Mouse (Mus musculus) intestine, embryonic 16.5 days (tissue): ENCODE results near the gene Sema4a. TPM values are rescaled to one million over a fixed set of nuclear protein-coding genes. Genes with fewer than 3 reads are reported as not detected.

Source experiments
- ATAC-seq: fragments of 200-750 bp; cut with Nextera tagmentation; 2 replicates; pipeline ENCODE4 v1.8.0; 2017; ENCODE audit warnings: moderate TSS enrichment, moderate library complexity
- H3K27ac ChIP-seq: fragments of 300-500 bp; sonication (generic); 2 replicates; pipeline ENCODE4 v1.5.1; 2014; ENCODE audit warnings: mild to moderate bottlenecking, low read length
- H3K27me3 ChIP-seq: fragments of 300-500 bp; sonication (generic); replicated peaks from 2 replicates; pipeline ENCODE4 v1.6.1; 2014; ENCODE audit warnings: low read length, control low read depth, mixed read lengths; ENCODE audit not compliant: control insufficient read depth, insufficient read depth
- H3K36me3 ChIP-seq: fragments of 300-500 bp; sonication (generic); 2 replicates; pipeline ENCODE4 v1.6.1; 2014; ENCODE audit warnings: low read length, control low read depth; ENCODE audit not compliant: control insufficient read depth, insufficient read depth
- H3K4me1 ChIP-seq: fragments of 300-500 bp; sonication (generic); 2 replicates; pipeline ENCODE4 v1.6.1; 2014; ENCODE audit warnings: low read length, control low read depth, mixed read lengths; ENCODE audit not compliant: control insufficient read depth, insufficient read depth
- H3K4me2 ChIP-seq: fragments of 300-500 bp; sonication (generic); 2 replicates; pipeline ENCODE4 v1.6.1; 2014; ENCODE audit warnings: low read depth, low read length, control low read depth
- H3K4me3 ChIP-seq: fragments of 300-500 bp; sonication (generic); 2 replicates; pipeline ENCODE4 v1.5.1; 2014; ENCODE audit warnings: mild to moderate bottlenecking, low read length
- H3K9ac ChIP-seq: fragments of 300-500 bp; sonication (generic); 2 replicates; pipeline ENCODE4 v1.6.1; 2014; ENCODE audit warnings: low read depth, low read length
- H3K9me3 ChIP-seq: fragments of 300-500 bp; sonication (generic); 2 replicates; pipeline ENCODE4 v1.6.1; 2016; ENCODE audit warnings: low read length, control low read depth; ENCODE audit not compliant: control insufficient read depth
- WGBS: fragments of 180-500 bp; shearing (Covaris S2); extraction: QIAGEN DNeasy Blood & Tissue Kit; methylation state at CpG from one replicate; pipeline ENCODE4 v1.1.7; 2014; 5-methylcytosine and 5-hydroxymethylcytosine counted together
- polyA plus RNA-seq: library from polyadenylated mRNA; unstranded; fragments of >200 nt; fragmentation: Nextera tagmentation; extraction: Ambion mirVana; gene quantifications from 2 replicates; pipeline ENCODE4 v1.2.1, GENCODE M21; 2015

Sema4a gene
- polyA plus RNA-seq, 1 experiment from 2014 or later, result 60.9 TPM

DNA sequence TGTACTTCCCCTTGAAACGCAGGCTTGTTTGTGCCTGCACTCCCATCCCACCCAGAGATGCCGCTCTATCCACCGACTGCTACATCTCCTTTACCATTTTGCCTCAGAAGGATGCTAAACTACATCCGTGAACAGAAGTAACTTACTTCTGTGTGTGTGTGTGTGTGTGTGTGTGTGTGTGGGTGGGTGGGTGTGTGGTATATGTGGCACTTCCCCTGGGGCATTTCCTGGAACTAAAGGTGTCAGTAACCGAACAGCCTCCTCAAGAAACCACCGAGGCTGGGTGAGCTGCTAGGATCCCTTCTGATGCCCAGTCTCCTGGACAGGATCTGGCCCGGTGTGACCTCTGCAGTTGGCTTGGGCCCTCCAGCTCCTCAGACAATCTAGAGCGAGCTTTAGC, 7.0 kb downstream of the Sema4a start:
- no peak overlapping the region for H3K4me3 ChIP-seq
- no peaks in the 10 kb centered on the region for H3K36me3 ChIP-seq
- H3K27me3 ChIP-seq, result 0 out of 2 replicates have a peak, but pooled peaks cover under 1% of the 10 kb centered on the region
- ATAC-seq, result no peak
- peaks cover 49% of the 10 kb centered on the region for H3K4me1 ChIP-seq
- peak overlapping the region; percentile 21; the same call in 1 of the 2 replicates for H3K9ac ChIP-seq
- peak overlapping the region; percentile 60; the same call in 1 of the 2 replicates for H3K4me2 ChIP-seq
- 84% methylated on average over 8 of the region's 8 CpGs for WGBS
- H3K9me3 ChIP-seq, result no peaks in the 10 kb centered on the region
- H3K27ac ChIP-seq, result no peak overlapping the region

DNA sequence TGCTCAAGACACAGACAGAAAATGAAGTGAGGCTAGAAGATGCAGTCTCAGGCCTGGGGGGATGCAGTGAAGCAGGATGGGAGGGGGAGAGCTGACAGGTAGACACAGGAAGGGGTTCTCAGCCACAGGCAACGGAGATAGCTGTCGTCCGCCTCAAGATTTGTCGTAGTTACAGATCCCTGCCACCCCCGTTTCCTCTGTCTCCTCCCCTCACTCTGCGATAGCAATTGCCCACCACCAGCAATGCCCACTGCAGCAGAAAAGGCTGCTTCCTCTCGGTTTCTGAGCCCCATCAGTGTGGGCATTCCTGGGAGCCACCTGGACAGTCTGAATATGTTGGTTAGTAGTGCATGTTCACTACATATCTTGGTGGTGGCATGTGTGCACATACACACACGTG, 7.6 kb downstream of the Sema4a start:
- Histone ChIP-seq H3K36me3 (no peaks in the 10 kb centered on the region), H3K4me1 (peaks cover 49% of the 10 kb centered on the region), H3K9ac (0 out of 2 replicates have a peak overlapping the region, but pooled peaks have one; percentile 1), H3K4me3 (no peak overlapping the region), H3K27ac (no peak overlapping the region), H3K4me2 (0 out of 2 replicates have a peak overlapping the region, but pooled peaks have one; percentile 4), H3K27me3 (no peaks in the 10 kb centered on the region), H3K9me3 (no peaks in the 10 kb centered on the region)
- WGBS, result 70% methylated on average over 8 of the region's 8 CpGs
- no peak for ATAC-seq

DNA sequence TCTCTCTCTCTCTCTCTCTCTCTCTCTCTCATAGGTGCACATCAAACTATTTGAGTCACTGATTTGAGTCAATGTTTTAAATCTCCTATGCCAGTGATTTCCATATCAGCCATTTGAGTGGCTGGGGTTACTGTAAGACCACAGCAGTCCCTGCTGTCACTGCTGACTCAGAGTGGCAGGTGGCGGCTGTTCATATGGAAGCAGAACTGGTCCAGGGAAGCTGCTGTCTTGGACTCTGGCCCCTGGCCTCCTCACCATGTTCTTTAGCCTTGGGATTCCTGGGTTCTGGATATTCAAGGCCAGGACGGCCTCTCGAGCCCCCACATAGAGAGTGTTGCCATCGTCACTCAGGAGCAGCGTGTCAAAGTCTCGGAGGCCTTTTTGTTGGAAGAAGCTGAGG, 8.3 kb downstream of the Sema4a start:
- no peak for ATAC-seq
- Histone ChIP-seq H3K4me1 (peaks cover 52% of the 10 kb centered on the region), H3K4me3 (no peak overlapping the region), H3K27me3 (no peaks in the 10 kb centered on the region), H3K9me3 (no peaks in the 10 kb centered on the region), H3K27ac (no peak overlapping the region), H3K4me2 (0 out of 2 replicates have a peak overlapping the region, but pooled peaks have one; percentile 4), H3K36me3 (no peaks in the 10 kb centered on the region), H3K9ac (0 out of 2 replicates have a peak overlapping the region, but pooled peaks have one; percentile 1)
- 68% methylated on average over 6 of the region's 6 CpGs for WGBS

GRCm38 (mm10) chr3:88452246-88452645, 8.7 kb downstream of the Sema4a start:
- H3K9ac ChIP-seq, result no peak overlapping the region
- no peak overlapping the region for H3K27ac ChIP-seq
- H3K4me1 ChIP-seq, result peaks cover 50% of the 10 kb centered on the region
- no peak overlapping the region for H3K4me3 ChIP-seq
- H3K9me3 ChIP-seq, result no peaks in the 10 kb centered on the region
- H3K4me2 ChIP-seq, result no peak overlapping the region
- H3K36me3 ChIP-seq, result no peaks in the 10 kb centered on the region
- no peaks in the 10 kb centered on the region for H3K27me3 ChIP-seq
- ATAC-seq, result no peak
- WGBS, result 64% methylated on average over 5 of the region's 5 CpGs

- 0 out of 2 replicates have a peak, but pooled peaks have one; percentile 6 for ATAC-seq
- WGBS, result 68% methylated on average over 12 of the region's 12 CpGs
These were observed 10.4 kb downstream of the Sema4a start for GRCm38 (mm10) chr3:88450379-88451131.

DNA sequence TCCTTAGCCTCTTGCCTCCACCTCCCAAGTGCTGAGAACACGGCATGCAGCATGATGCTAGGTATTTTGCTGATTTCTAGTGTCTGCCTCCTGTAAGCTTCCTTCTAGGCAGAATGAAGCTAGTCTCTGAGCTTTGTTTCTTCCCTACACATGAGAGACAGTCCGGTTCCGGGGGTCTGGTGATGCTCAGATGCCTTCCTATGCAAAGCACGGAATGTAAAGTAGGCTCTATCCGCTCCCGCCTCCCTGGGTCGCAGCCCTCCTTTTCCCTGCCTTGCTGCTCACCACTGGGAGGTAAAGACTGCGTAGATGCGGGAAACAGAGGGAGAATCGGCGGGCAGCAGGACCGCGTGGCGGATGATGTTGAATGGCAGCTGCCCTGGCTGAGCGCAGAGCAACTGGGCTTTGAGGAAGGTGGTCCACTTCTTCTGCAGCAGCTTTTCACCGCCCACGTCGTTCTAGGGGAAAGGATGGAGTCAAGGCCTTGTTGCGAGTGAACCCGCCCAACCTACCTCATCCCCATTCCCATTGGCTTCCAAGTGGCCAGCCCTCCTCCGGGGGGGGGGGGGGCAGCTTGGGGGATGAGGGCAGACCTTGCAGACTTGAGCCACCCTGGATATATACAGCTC, 11.5 kb downstream of the Sema4a start:
- peaks cover 50% of the 10 kb centered on the region for H3K4me1 ChIP-seq
- H3K27me3 ChIP-seq, result no peaks in the 10 kb centered on the region
- 23% methylated on average over 21 of the region's 21 CpGs for WGBS
- H3K9me3 ChIP-seq, result no peaks in the 10 kb centered on the region
- H3K4me2 ChIP-seq, result peak overlapping the region; percentile 55
- H3K27ac ChIP-seq, result peak overlapping the region; percentile 64
- ATAC-seq, result no peak
- no peaks in the 10 kb centered on the region for H3K36me3 ChIP-seq
- peak overlapping the region; percentile 39 for H3K4me3 ChIP-seq
- peak overlapping the region; percentile 62 for H3K9ac ChIP-seq

More at GRCm38 (mm10) chr3:88450379-88451131, 10.4 kb downstream of the Sema4a start:
- H3K4me2 ChIP-seq, result no peak overlapping the region
- no peaks in the 10 kb centered on the region for H3K27me3 ChIP-seq
- no peaks in the 10 kb centered on the region for H3K9me3 ChIP-seq
- H3K36me3 ChIP-seq, result no peaks in the 10 kb centered on the region
- no peak overlapping the region for H3K4me3 ChIP-seq
- peaks cover 53% of the 10 kb centered on the region for H3K4me1 ChIP-seq
- 0 out of 2 replicates have a peak overlapping the region, but pooled peaks have one; percentile 62 for H3K9ac ChIP-seq
- H3K27ac ChIP-seq, result peak overlapping the region; percentile 27; the same call in 1 of the 2 replicates

GRCm38 (mm10) chr3:88448443-88448842, 12.5 kb downstream of the Sema4a start:
- 67% methylated on average over 8 of the region's 8 CpGs for WGBS
- ATAC-seq, result peak; percentile 57

DNA sequence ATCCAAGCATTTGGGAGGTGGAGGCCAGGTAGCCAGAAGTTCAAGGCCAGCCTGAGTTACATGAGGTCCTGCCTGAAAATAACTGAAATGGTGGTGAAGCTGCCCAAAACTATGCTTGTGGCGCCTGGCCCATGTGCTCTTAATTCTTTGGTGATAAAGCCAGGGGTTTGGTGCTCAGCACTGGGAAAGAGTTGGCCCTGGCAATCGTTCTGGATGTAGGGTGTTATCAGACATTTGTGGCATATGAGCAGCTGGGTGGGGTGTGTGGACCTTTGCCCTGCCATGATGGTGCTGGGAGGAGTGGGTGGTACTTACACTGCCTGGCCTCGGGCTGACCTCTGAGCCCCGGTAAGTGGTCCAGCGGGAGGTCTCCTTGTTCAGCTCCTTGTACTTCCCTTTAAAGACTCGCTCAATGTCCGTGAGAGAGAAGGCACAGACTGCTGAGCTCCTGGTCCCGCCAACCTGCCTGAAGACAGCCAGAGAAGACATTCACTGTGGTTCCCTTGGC, 13.3 kb downstream of the Sema4a start:
- H3K9me3 ChIP-seq, result no peaks in the 10 kb centered on the region
- peaks cover 48% of the 10 kb centered on the region for H3K4me1 ChIP-seq
- no peaks in the 10 kb centered on the region for H3K36me3 ChIP-seq
- H3K27ac ChIP-seq, result peak overlapping the region; percentile 83
- no peaks in the 10 kb centered on the region for H3K27me3 ChIP-seq
- H3K9ac ChIP-seq, result peak overlapping the region; percentile 43; the same call in 1 of the 2 replicates
- peak; percentile 67 for ATAC-seq
- H3K4me3 ChIP-seq, result peak overlapping the region; percentile 14; the same call in 1 of the 2 replicates
- 42% methylated on average over 8 of the region's 8 CpGs for WGBS
- no peak overlapping the region for H3K4me2 ChIP-seq

More at GRCm38 (mm10) chr3:88448443-88448842, 12.5 kb downstream of the Sema4a start:
- Histone ChIP-seq H3K4me2 (no peak overlapping the region), H3K27me3 (no peaks in the 10 kb centered on the region), H3K4me1 (peaks cover 50% of the 10 kb centered on the region), H3K4me3 (no peak overlapping the region), H3K9me3 (no peaks in the 10 kb centered on the region), H3K27ac (peak overlapping the region; percentile 83), H3K36me3 (no peaks in the 10 kb centered on the region), H3K9ac (peak overlapping the region; percentile 43; the same call in 1 of the 2 replicates)

DNA sequence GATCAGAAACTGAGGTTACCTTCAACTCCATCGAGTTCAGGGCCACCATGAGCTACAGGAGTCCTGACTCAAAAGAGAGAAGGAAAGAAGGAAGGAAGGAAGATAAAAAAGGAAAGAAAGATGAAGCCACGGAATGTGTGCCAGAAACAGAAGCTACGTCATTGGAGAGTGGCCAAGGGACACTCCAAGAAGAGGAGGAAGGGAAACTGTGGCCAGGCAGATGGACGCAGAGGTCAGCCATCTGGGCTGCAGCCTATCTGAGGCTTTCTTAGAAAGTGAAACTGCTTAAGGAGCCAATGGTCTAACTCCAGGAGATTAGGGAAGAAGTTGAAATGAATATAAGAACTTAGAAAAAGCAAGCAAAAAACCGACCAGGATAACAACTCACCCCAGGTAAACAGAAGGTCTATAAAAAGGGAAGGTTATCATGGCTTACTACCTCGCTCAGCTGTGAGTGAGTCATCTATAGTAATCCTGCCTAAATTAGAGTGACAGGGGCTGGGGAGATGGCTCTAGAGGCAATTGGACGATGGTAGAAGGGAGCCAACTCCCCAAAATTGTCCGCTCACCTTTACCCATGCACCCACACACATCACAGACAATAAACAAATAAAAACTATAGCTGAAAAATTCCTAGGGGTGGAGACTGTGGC, 14.4 kb downstream of the Sema4a start:
- Histone ChIP-seq H3K27me3 (no peaks in the 10 kb centered on the region), H3K4me1 (peaks cover 50% of the 10 kb centered on the region), H3K27ac (0 out of 2 replicates have a peak overlapping the region, but pooled peaks have one; percentile 1), H3K4me2 (no peak overlapping the region), H3K9ac (no peak overlapping the region), H3K4me3 (no peak overlapping the region), H3K36me3 (no peaks in the 10 kb centered on the region), H3K9me3 (no peaks in the 10 kb centered on the region)
- 53% methylated on average over 8 of the region's 8 CpGs for WGBS
- ATAC-seq, result no peak
